ENCODE assay signal across 14 mouse cellular contexts in the genomic region with DNA sequence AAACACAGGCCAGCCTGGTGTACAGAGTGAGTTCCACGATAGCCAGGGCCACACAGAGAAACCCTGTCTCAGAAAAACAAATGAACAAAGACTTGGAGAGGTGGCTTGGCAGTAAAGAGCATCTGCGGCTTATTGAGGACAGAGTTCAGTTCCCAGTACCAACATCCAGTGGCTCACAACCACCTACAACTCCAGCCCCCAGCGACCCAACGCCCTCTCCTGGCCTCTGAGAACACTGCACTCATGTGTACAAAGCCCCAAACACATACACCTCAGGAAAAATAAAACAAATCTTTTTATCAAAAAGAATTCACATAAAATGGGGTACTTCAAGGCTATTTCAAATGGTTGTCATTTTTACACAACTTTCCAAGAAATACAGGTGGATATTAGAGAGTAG.
DNase-seq lines count a peak whose midpoint lies in the region; ATAC-seq and TF ChIP-seq lines count a peak whose summit lies in the region.
"Had no signal": no experiment of that assay in that cellular context is flagged by ENCODE, and none has a peak within 500 bp of the region (broad histone marks: within the 10 kb centered on the region; RNA-seq: fewer than 3 reads in every experiment).

No protein-coding gene starts in this region.

- intact Hi-C loops in heart, adult 2 months (cut with DNase I), result no loop called here

- TF ChIP-seq EP300 in heart, adult 2 months (IDR thresholded peaks at IDR 0.05; ENCODE audit: insufficient read depth, low read depth, low read length), result no peak
- TF ChIP-seq EP300 in stomach, postnatal 0 days (optimal IDR thresholded peaks at IDR 0.05), result no peak

- TF ChIP-seq CTCF in heart, adult 2 months (IDR thresholded peaks at IDR 0.05), result peak; percentile 50
- TF ChIP-seq CTCF in kidney, adult 2 months (conservative IDR thresholded peaks at IDR 0.05; ENCODE audit: insufficient read depth, insufficient read length, low read depth, low read length), result peak; percentile 31; the same call in 1 of the 2 replicates
- TF ChIP-seq CTCF in stomach, postnatal 0 days (IDR thresholded peaks at IDR 0.05; ENCODE audit: low read depth), result peak; percentile 32

- no peak overlapping the region for H3K9ac ChIP-seq in heart, adult 2 months (ENCODE audit: low read depth, low read length)
- H3K9ac ChIP-seq in kidney, embryonic 14.5 days (ENCODE audit: low read depth, low read length), result no peak overlapping the region
- no peak overlapping the region for H3K9ac ChIP-seq in neural tube, embryonic 14.5 days (replicated peaks; ENCODE audit: low read depth, low read length)
- H3K9ac ChIP-seq in stomach, postnatal 0 days (ENCODE audit: low read length), result no peak overlapping the region
- H3K9ac ChIP-seq: hindbrain, embryonic 15.5 days had no signal

- H3K36me3 ChIP-seq in heart, adult 2 months (ENCODE audit: control insufficient read depth, insufficient read depth, low read length), result no peaks in the 10 kb centered on the region; the same call in 1 of the 2 replicates
- H3K36me3 ChIP-seq in kidney, adult 2 months (ENCODE audit: control insufficient read depth, insufficient read depth, low read length), result no peaks in the 10 kb centered on the region; the same call in 1 of the 2 replicates
- H3K36me3 ChIP-seq in kidney, embryonic 14.5 days (ENCODE audit: control insufficient read depth, insufficient read depth, low read length), result peaks cover 5% of the 10 kb centered on the region; the same call in 1 of the 2 replicates
- no peaks in the 10 kb centered on the region for H3K36me3 ChIP-seq in neural tube, embryonic 14.5 days (ENCODE audit: control insufficient read depth, insufficient read depth, low read length)
- H3K36me3 ChIP-seq in stomach, postnatal 0 days (ENCODE audit: control insufficient read depth, insufficient read depth, low read length), result no peaks in the 10 kb centered on the region
- H3K36me3 ChIP-seq: hindbrain, embryonic 15.5 days had no signal

- no peaks in the 10 kb centered on the region for H3K27me3 ChIP-seq in heart, adult 2 months (ENCODE audit: control insufficient read depth, insufficient read depth, low read length)
- no peaks in the 10 kb centered on the region for H3K27me3 ChIP-seq in kidney, adult 2 months (replicated peaks; ENCODE audit: control insufficient read depth, insufficient read depth, low read length)
- H3K27me3 ChIP-seq in kidney, embryonic 14.5 days (ENCODE audit: control insufficient read depth, insufficient read depth, low read length), result no peaks in the 10 kb centered on the region
- H3K27me3 ChIP-seq in neural tube, embryonic 14.5 days (ENCODE audit: control insufficient read depth, insufficient read depth, low read length), result no peaks in the 10 kb centered on the region
- no peaks in the 10 kb centered on the region for H3K27me3 ChIP-seq in stomach, postnatal 0 days (ENCODE audit: control insufficient read depth, insufficient read depth, low read length)
- H3K27me3 ChIP-seq: hindbrain, embryonic 15.5 days had no signal

- H3K4me1 ChIP-seq in heart, adult 2 months (ENCODE audit: control insufficient read depth, insufficient read depth, low read length), result peaks cover 16% of the 10 kb centered on the region
- peaks cover 23% of the 10 kb centered on the region for H3K4me1 ChIP-seq in kidney, adult 2 months (ENCODE audit: control insufficient read depth, insufficient read depth, low read length)
- H3K4me1 ChIP-seq in kidney, embryonic 14.5 days (ENCODE audit: control insufficient read depth, insufficient read depth, low read length), result peaks cover 13% of the 10 kb centered on the region; the same call in 1 of the 2 replicates
- H3K4me1 ChIP-seq in neural tube, embryonic 14.5 days (ENCODE audit: control insufficient read depth, insufficient read depth, low read length), result peaks cover 29% of the 10 kb centered on the region
- H3K4me1 ChIP-seq in stomach, postnatal 0 days (replicated peaks; ENCODE audit: control insufficient read depth, insufficient read depth), result no peaks in the 10 kb centered on the region

- H3K9me3 ChIP-seq in kidney, embryonic 14.5 days (ENCODE audit: control insufficient read depth, low read length), result no peaks in the 10 kb centered on the region
- no peaks in the 10 kb centered on the region for H3K9me3 ChIP-seq in neural tube, embryonic 14.5 days (ENCODE audit: control insufficient read depth, low read length)
- no peaks in the 10 kb centered on the region for H3K9me3 ChIP-seq in stomach, postnatal 0 days (ENCODE audit: control insufficient read depth, low read length)
- H3K9me3 ChIP-seq: hindbrain, embryonic 15.5 days had no signal

- H3K4me3 ChIP-seq in heart, adult 2 months, result no peak overlapping the region
- no peak overlapping the region for H3K4me3 ChIP-seq in kidney, adult 2 months (ENCODE audit: insufficient read depth, low read depth, low read length)
- H3K4me3 ChIP-seq in kidney, embryonic 14.5 days (ENCODE audit: low read length), result no peak overlapping the region
- no peak overlapping the region for H3K4me3 ChIP-seq in neural tube, embryonic 14.5 days (ENCODE audit: low read depth, low read length)
- H3K4me3 ChIP-seq in stomach, postnatal 0 days (ENCODE audit: low read depth, low read length), result no peak overlapping the region
- H3K4me3 ChIP-seq: erythroblast, embryonic 14.5 days; hindbrain, embryonic 15.5 days; myocyte had no signal

- TF ChIP-seq POLR2A in heart, adult 2 months (IDR thresholded peaks at IDR 0.05; ENCODE audit: insufficient read depth, low read depth, low read length), result no peak
- TF ChIP-seq POLR2A in kidney, adult 2 months (IDR thresholded peaks at IDR 0.05; ENCODE audit: low read depth, low read length), result no peak

- ATAC-seq in kidney, embryonic 14.5 days (ENCODE audit: low FRiP score, low TSS enrichment), result no peak
- ATAC-seq in neural tube, embryonic 14.5 days (ENCODE audit: low read depth), result no peak
- no peak for ATAC-seq in stomach, postnatal 0 days (ENCODE audit: low FRiP score, low TSS enrichment)

- H3K4me2 ChIP-seq in kidney, embryonic 14.5 days (replicated peaks; ENCODE audit: low read depth, low read length), result no peak overlapping the region
- no peak overlapping the region for H3K4me2 ChIP-seq in neural tube, embryonic 14.5 days (ENCODE audit: low read depth, low read length)
- no peak overlapping the region for H3K4me2 ChIP-seq in stomach, postnatal 0 days (replicated peaks; ENCODE audit: low read depth)
- H3K4me2 ChIP-seq: hindbrain, embryonic 15.5 days had no signal

- H3K27ac ChIP-seq in heart, adult 2 months, result peak overlapping the region; percentile 70
- no peak overlapping the region for H3K27ac ChIP-seq in kidney, adult 2 months (ENCODE audit: insufficient read depth, low read depth, low read length)
- no peak overlapping the region for H3K27ac ChIP-seq in kidney, embryonic 14.5 days (ENCODE audit: low read depth, low read length)
- 0 out of 2 replicates have a peak overlapping the region, but pooled peaks have one; percentile 39 for H3K27ac ChIP-seq in neural tube, embryonic 14.5 days (ENCODE audit: low read depth, low read length)
- no peak overlapping the region for H3K27ac ChIP-seq in stomach, postnatal 0 days (replicated peaks)

- no peak for DNase-seq in heart, adult 2 months
- DNase-seq in heart, adult 18-20 months, result no peak
- no peak for DNase-seq in kidney, adult 2 months
- no peak for DNase-seq in neural tube, embryonic 10.5 days (ENCODE audit: extremely low spot score, low spot score)
- no peak for DNase-seq in stomach, postnatal 0 days (ENCODE audit: low spot score)
- no peak for DNase-seq in embryo, embryonic 10.5 days (ENCODE audit: low spot score)
- DNase-seq: adrenal gland, adult 8-10 months; kidney, postnatal 25 days; thymus, adult 18-20 months had no signal

- H3K79me2 ChIP-seq in heart, adult 2 months (replicated peaks; ENCODE audit: control insufficient read depth, insufficient read depth, low read length), result peaks cover 5% of the 10 kb centered on the region

- 67% methylated on average over 4 of the region's 4 CpGs for WGBS in heart, adult 2 months
- WGBS in kidney, adult 2 months, result 63% methylated on average over 4 of the region's 4 CpGs
- 76% methylated on average over 4 of the region's 4 CpGs for WGBS in kidney, embryonic 14.5 days
- WGBS in neural tube, embryonic 14.5 days, result 60% methylated on average over 4 of the region's 4 CpGs
- 66% methylated on average over 4 of the region's 4 CpGs for WGBS in stomach, postnatal 0 days

Comparison
In these comparisons a context has a peak if more than half of its experiments do, and no peak if none do; other contexts are left out.
1. H3K27ac ChIP-seq: peak in heart, adult 2 months (single experiment) and neural tube, embryonic 14.5 days (single experiment); none in kidney, adult 2 months (single experiment), kidney, embryonic 14.5 days (single experiment) and stomach, postnatal 0 days (single experiment).
2. Peak in every context shown above with its lines, with median percentiles within 50 percentile points of each other: CTCF ChIP-seq.